Mouse (Mus musculus): ENCODE data around the gene Pcbd1. TPM values are rescaled to one million over a fixed set of nuclear protein-coding genes. Genes with fewer than 3 reads are reported as not detected.

The Pcbd1 gene
- polyA plus RNA-seq, 1 experiment from 2014 or later, result 50.4 TPM

GRCm38 (mm10) chr10:61128701-61129365 is 39.7 kb downstream of the Pcbd1 start:
- 90% methylated on average over 1 of the region's 1 CpGs for WGBS
- Histone ChIP-seq H3K27me3 (replicated peaks; ENCODE audit: control insufficient read depth, insufficient read depth, low read length) (no peaks in the 10 kb centered on the region), H3K4me2 (ENCODE audit: low read length) (no peak overlapping the region), H3K9me3 (ENCODE audit: control insufficient read depth, low read length) (no peaks in the 10 kb centered on the region), H3K9ac (ENCODE audit: low read depth, low read length) (no peak overlapping the region), H3K36me3 (ENCODE audit: control insufficient read depth, insufficient read depth, low read length) (no peaks in the 10 kb centered on the region), H3K4me3 (ENCODE audit: low read length) (no peak overlapping the region), H3K4me1 (ENCODE audit: control insufficient read depth, insufficient read depth, low read depth, low read length) (no peaks in the 10 kb centered on the region), H3K27ac (ENCODE audit: low read depth, low read length) (no peak overlapping the region)
- ATAC-seq, result no peak

DNA sequence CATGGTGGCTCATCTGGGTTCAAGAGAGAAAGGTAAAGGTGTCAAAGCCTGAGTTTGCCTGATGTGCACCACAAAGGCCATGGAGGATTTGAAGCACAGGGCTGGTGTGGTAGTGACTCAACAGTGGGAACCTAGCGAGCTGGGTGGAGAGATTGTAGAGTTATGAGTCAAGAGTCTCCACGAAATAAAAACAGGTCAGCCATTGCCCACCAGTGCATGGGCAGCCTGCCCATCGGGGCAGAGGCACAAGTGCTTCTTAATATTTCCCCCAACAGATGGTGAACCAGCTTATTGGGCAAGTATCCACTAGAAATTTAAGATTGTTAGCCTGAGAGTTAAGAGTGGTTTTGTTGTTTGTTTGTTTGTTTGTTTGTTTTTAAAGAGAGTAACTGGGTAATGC is 41.8 kb downstream of the Pcbd1 start:
- no peak overlapping the region for H3K4me2 ChIP-seq (ENCODE audit: low read length)
- no peak overlapping the region for H3K27ac ChIP-seq (ENCODE audit: low read depth, low read length)
- no peak overlapping the region for H3K9ac ChIP-seq (ENCODE audit: low read depth, low read length)
- 76% methylated on average over 3 of the region's 3 CpGs for WGBS
- no peaks in the 10 kb centered on the region for H3K27me3 ChIP-seq (replicated peaks; ENCODE audit: control insufficient read depth, insufficient read depth, low read length)
- no peak overlapping the region for H3K4me3 ChIP-seq (ENCODE audit: low read length)
- H3K9me3 ChIP-seq (ENCODE audit: control insufficient read depth, low read length), result no peaks in the 10 kb centered on the region
- no peak for ATAC-seq
- no peaks in the 10 kb centered on the region for H3K36me3 ChIP-seq (ENCODE audit: control insufficient read depth, insufficient read depth, low read length)
- no peaks in the 10 kb centered on the region for H3K4me1 ChIP-seq (ENCODE audit: control insufficient read depth, insufficient read depth, low read depth, low read length)

DNA sequence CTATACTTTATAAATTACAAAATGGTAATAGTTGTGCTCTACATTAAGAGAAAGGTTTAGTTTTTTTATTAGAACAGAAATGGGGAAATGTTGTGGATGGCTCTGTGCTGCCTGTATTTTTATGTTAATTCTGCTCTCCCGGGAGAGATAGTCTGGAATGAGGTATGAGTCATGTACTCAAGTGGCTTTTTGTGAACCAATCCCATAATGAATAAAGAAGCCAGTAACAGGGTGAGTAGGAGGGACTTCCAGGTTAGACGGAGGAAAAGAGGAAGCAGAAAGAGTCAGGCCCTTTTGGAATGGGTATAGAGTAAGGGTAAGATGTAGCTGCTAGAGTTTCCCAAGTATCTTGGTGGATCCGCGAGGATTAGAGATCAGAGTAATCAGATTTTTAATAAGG is 44.9 kb downstream of the Pcbd1 start:
- no peak for ATAC-seq
- WGBS, result 71% methylated on average over 4 of the region's 4 CpGs

DNA sequence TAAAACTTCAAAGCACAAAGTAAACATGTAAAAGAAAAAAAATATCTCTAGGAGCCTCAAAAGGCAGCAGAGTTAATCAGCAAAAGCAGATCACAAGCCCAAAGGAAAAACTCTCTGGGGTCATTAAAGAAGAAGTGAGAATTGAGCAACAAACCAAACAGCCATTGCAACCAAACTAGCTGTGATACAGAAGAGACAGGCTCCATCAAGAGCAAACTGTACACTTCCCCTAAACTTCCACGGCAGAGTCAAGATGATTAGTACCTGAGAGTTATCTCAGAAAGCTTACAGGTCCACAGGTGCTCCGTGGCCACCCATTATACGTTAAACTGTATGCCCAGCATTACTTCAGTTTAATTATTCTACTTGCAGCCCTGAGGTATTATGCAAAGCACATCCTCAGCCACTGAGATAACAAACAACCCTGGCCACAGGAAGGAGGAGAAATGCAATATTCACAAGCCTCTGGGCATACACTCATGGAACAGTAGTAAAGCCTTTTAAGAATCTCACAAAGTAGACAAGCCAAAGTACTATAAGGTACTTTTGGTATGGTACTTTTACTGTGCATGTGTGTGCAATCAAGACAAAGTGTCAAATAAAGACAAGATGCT is 46.2 kb downstream of the Pcbd1 start:
- Histone ChIP-seq H3K4me2 (ENCODE audit: low read length) (no peak overlapping the region), H3K4me1 (ENCODE audit: control insufficient read depth, insufficient read depth, low read depth, low read length) (no peaks in the 10 kb centered on the region), H3K27me3 (replicated peaks; ENCODE audit: control insufficient read depth, insufficient read depth, low read length) (no peaks in the 10 kb centered on the region), H3K4me3 (ENCODE audit: low read length) (no peak overlapping the region), H3K36me3 (ENCODE audit: control insufficient read depth, insufficient read depth, low read length) (peaks cover 2% of the 10 kb centered on the region; the same call in 1 of the 2 replicates), H3K27ac (ENCODE audit: low read depth, low read length) (no peak overlapping the region), H3K9me3 (ENCODE audit: control insufficient read depth, low read length) (no peaks in the 10 kb centered on the region), H3K9ac (ENCODE audit: low read depth, low read length) (no peak overlapping the region)
- no peak for ATAC-seq
- WGBS, result 82% methylated on average over 3 of the region's 3 CpGs

More for the DNA sequence above, 44.9 kb downstream of the Pcbd1 start:
- H3K27ac ChIP-seq (ENCODE audit: low read depth, low read length), result no peak overlapping the region
- H3K4me3 ChIP-seq (ENCODE audit: low read length), result no peak overlapping the region
- no peak overlapping the region for H3K9ac ChIP-seq (ENCODE audit: low read depth, low read length)
- no peaks in the 10 kb centered on the region for H3K27me3 ChIP-seq (replicated peaks; ENCODE audit: control insufficient read depth, insufficient read depth, low read length)
- H3K4me1 ChIP-seq (ENCODE audit: control insufficient read depth, insufficient read depth, low read depth, low read length), result no peaks in the 10 kb centered on the region
- no peak overlapping the region for H3K4me2 ChIP-seq (ENCODE audit: low read length)
- H3K36me3 ChIP-seq (ENCODE audit: control insufficient read depth, insufficient read depth, low read length), result peaks cover 2% of the 10 kb centered on the region; the same call in 1 of the 2 replicates
- no peaks in the 10 kb centered on the region for H3K9me3 ChIP-seq (ENCODE audit: control insufficient read depth, low read length)

DNA sequence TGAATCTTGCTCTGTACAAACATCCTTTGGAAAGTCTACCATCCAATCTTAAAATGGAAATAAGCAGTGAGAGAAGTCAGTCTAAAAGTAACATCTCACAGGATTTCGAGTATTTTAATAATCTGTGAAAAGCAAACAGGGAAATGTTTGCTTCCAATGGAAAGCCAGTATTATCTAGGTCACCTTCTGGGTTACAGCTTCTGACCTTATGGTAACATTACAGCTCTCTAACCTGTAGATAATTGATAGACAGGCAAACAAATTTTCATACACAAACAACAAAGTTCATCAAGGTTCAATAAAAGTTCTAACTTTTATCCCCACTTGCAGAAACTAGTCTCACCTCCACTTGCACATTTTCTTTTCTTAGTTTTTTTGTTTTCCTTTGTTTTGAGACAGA is 48.4 kb downstream of the Pcbd1 start:
- Histone ChIP-seq H3K27ac (ENCODE audit: low read depth, low read length) (no peak overlapping the region), H3K27me3 (replicated peaks; ENCODE audit: control insufficient read depth, insufficient read depth, low read length) (no peaks in the 10 kb centered on the region), H3K9me3 (ENCODE audit: control insufficient read depth, low read length) (no peaks in the 10 kb centered on the region), H3K9ac (ENCODE audit: low read depth, low read length) (no peak overlapping the region), H3K4me1 (ENCODE audit: control insufficient read depth, insufficient read depth, low read depth, low read length) (no peaks in the 10 kb centered on the region), H3K36me3 (ENCODE audit: control insufficient read depth, insufficient read depth, low read length) (peaks cover 2% of the 10 kb centered on the region; the same call in 1 of the 2 replicates), H3K4me3 (ENCODE audit: low read length) (no peak overlapping the region), H3K4me2 (ENCODE audit: low read length) (no peak overlapping the region)
- no peak for ATAC-seq
- 82% methylated on average over 1 of the region's 1 CpGs for WGBS

GRCm38 (mm10) chr10:61143343-61143742 is 54.2 kb downstream of the Pcbd1 start:
- H3K4me1 ChIP-seq (ENCODE audit: control insufficient read depth, insufficient read depth, low read depth, low read length), result peaks cover 5% of the 10 kb centered on the region

More at GRCm38 (mm10) chr10:61143343-61143742, 54.2 kb downstream of the Pcbd1 start:
- 96% methylated on average over 2 of the region's 2 CpGs for WGBS
- Histone ChIP-seq H3K9ac (ENCODE audit: low read depth, low read length) (no peak overlapping the region), H3K27me3 (replicated peaks; ENCODE audit: control insufficient read depth, insufficient read depth, low read length) (no peaks in the 10 kb centered on the region), H3K27ac (ENCODE audit: low read depth, low read length) (no peak overlapping the region), H3K4me3 (ENCODE audit: low read length) (no peak overlapping the region), H3K9me3 (ENCODE audit: control insufficient read depth, low read length) (no peaks in the 10 kb centered on the region), H3K4me2 (ENCODE audit: low read length) (no peak overlapping the region), H3K36me3 (ENCODE audit: control insufficient read depth, insufficient read depth, low read length) (peaks cover 2% of the 10 kb centered on the region; the same call in 1 of the 2 replicates)
- ATAC-seq, result no peak

Small RNAs within 50 kb of the gene (microRNA-seq; reads per million reads assigned to microRNA genes)
- gene Gm44308, result not detected

Other genes starting within 250 kb of the Pcbd1 start
- 41.0 and 50.1 TPM in 2 replicates for gene Sgpl1, start 58.4 kb downstream of the Pcbd1 start, polyA plus RNA-seq (2015; fragmentation: Nextera tagmentation; extraction: Ambion mirVana)
- gene Tbata, start 82.6 kb downstream of the Pcbd1 start, polyA plus RNA-seq (2015; fragmentation: Nextera tagmentation; extraction: Ambion mirVana), result 0.64 and 1.2 TPM in 2 replicates
- gene Adamts14, start 184.1 kb downstream of the Pcbd1 start, polyA plus RNA-seq (2015; fragmentation: Nextera tagmentation; extraction: Ambion mirVana), result 0.29 and 0.55 TPM in 2 replicates
- 0.07 TPM in 1 of 2 replicates, not detected in the other for gene Prf1, start 208.5 kb downstream of the Pcbd1 start, polyA plus RNA-seq (2015; fragmentation: Nextera tagmentation; extraction: Ambion mirVana)

All from hindbrain, embryonic 16.5 days (tissue).